Mouse (Mus musculus) gastrocnemius, postnatal 25 days (tissue): ENCODE measurements at regions not wholly inside any gene's neighbourhood (a gene's known extent, or its start where the extent isn't known, plus 50 kb on each side); places are given as distances from the start of the nearest gene placed in this dataset.

Source experiments
- DNase-seq: peaks from one replicate; pipeline ENCODE4 v3.0.0; 2022

DNA sequence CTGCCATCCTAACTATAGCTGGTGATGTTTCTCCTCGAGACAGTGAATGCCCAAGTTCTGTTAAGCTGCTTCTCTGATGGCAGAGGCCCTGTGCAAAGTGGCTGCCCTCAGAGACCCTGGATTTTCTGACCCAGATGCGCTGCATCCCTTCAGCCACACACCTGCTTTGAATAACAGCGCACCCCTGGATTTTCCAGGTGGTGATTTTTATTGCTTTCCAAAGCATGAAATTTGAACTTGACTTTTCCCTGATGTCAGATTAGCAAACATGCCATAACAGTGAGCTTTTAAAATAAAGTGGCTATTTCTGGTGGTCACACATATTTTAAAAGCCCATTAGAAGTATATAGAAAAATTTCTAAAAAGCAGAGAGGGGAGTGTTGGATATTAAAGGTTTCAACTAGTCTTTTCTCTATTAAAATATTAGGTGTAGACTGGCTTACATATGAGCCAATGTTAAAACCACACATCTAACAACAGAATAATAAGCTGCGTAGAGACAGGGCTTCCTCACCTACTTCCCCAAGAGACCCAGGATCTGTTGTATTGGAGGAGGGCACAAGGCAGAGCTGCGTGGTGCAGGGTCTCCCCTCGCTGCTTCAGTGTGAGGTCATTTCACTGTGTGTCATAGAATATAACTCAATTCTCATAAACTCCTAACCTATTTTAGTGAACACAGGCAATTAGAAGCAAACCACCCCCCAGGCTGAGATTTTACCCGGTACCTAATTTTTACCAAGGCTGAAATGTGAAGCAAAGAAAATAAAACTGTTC is 280.3 kb downstream of the Ccdc91 start:
- DNase-seq = no peak

DNA sequence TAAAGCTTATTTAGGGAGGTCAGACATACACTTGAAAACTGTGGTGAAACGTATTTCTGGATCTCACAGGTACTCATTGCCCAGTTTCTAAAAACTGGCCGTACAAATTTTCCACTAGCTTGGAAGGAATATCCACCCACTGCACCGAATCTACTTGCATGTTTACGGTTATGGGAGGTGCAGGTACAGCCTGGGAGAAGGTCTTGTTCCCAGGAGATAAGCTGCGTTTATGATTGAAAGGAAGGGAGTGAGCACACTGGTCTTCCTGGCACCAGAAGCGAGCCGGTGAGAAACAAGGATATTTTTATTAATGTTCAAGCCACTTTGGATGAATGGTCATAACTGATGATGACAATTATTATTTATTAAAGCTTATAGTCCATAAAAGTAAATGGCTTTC is 283.9 kb downstream of the Ccdc91 start:
- DNase-seq = no peak

DNA sequence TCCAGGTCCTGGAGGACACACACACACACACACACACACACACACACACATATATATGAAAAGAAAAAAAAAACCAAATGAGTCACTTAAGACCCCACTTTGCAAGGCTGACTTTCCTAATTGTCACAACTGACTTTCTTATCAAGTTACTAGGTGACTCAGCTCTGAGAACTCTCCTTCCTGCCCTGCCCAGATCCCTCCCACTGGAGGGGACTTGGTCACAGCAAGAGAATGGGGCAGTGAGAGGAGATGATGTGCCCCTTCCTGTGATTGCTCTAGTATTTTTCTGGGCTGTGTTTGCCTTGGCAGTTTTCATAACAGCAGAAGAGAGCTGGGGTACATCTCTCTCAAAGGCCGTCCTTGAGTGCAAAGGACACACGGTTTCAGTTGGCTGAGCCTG is 284.5 kb downstream of the Ccdc91 start:
- DNase-seq = no peak

DNA sequence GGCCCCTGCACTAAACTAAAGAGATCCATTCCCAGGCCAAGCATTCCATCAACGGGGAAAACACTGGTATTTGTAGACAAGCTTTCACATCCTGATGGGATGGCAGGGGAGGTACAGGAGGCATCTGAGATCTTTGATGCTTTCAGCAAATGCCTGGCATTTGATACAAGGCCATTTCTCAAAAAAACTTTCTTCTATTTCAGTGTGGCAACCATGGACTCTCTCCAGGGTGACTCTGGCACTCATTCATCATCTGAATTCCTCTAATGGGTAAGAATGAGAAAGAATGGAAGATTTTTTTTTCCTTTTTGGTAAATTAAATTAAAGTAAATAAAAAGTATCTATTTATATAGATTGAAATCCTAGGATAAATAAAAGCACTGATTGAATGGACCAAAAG is 281.8 kb upstream of the Far2 start:
- no peak for DNase-seq

DNA sequence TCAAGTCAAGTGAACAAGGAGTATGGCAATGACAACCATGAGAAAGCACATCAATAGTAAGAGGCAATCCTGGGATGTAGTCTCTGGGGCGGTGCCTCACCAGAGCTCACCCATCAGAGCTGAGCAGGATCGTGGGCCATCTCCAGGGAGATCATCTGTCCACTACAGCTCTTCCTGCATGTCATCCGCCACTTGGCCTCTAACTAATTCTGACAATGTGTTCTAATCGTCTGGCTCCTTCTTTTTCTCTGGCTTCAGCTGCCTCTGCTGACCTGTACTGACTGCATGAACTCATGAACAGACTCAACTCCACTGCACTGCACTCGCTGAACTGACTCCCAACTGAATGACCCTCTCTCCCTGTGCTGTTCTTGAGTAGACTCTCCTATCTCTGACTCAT is 277.9 kb upstream of the Far2 start:
- DNase-seq = no peak

DNA sequence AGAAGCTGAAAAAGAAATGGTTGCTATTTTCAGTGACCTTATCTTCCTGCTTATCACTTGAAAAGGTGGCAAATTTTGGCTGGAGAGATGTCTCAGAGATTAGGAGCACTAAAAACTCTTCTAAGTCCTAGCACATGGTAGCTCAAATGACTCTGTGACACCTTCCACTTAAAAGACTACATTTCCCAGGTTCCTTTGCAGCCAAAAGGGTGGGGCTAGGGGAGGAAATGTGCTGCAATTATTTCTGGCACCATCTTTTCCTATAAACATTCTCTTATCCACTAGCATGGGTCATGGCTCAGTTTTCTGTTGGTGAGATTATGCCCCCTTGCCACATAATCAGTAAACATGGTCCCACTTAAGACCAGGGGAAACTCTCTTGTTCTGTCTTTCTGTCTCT is 277.0 kb upstream of the Far2 start:
- no peak for DNase-seq

DNA sequence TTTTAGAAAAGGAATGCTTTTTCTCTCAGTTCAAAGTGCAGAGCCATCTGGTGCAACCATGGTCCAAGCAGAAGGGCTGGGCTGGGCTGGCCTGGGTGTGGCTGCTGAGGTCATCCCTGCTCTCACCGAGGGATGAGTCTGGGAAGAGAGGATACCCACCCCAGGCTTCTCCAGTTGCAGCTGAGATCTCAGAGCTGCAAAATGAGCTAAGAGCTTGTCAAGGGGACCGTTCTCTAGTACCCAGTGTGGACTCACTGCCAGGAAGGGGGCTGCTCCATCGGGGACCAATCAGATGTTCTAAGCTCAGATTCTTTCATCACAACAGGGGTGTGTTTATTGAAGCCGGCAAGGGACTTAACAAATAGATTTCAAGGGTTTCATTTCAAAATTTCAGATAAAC is 275.6 kb upstream of the Far2 start:
- DNase-seq = peak; percentile 71

DNA sequence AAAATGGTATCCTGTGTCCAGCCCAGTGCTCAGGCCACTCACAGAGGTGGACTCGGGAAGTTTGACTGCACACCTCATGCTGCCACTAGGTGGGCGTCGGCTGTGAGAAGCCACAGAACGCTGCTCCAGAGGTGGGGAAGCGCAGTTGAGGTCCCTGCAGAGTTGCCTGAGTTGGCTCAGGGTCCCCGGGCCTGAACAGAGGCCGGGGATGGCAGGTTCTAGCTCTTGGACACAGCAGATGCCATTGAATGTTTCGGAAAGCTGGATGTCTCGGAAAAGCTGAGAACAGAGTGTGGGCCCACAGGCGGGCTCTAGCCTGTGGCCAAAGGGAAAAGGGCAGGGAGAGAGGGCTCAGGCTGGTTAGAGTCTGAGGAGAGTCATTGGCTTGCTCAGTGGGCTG is 273.2 kb upstream of the Far2 start:
- no peak for DNase-seq

DNA sequence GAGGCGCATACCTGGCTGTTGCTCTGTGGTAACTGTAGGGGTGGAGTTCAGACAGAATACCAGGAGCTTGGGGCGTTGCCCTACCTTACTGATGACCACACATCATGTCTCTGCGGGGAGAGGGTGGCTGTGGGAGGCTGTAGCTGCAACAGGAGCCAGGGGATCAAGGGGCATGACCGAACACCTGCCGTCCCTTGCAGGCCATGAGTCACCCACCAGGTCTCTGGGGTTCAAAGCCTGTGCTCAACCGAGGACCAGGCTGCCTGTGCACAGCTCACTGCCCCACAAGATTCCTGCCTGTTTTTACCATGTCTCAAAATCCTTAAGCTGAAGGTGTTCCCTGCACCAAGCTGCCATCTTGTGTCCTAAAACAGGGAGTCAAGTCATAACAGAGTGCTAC is 272.4 kb upstream of the Far2 start:
- DNase-seq = no peak

DNA sequence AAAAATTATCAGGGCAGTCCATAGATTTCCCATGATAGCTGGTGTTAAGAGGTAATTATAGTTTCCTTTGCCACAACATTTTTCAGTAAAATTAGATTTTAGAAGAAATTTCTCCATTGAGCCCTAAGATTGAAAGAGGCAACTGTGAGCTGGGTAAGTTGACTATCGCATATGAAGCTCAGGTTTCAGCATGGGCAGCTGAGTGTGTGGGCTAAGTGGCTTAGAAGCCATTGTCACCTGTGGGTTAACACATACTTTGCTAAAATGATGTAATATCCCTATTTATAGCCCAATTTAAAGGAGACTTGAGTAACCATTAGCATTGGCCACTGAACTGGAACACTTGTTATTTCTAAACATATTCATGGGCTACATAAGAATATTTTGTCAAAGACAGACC is 267.6 kb upstream of the Far2 start:
- DNase-seq = no peak

DNA sequence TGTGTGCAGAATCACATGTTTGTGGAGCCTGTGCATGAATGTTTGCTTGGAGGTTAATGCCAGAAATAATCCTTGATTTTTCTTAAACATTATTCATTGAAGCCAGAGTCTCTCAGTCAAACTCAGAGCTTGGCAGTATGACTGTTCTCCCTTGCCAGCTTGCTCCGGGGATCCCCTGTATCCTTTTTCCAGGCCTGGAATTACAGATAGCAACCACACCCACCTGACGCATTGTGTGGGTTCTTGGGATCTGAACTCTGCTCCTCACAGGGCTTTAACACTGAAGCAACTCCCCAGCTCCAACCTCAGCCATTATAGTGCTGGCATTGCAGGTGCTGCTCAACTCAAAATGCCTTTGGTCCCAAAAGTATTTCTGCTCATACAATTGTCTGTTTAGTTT is 262.8 kb upstream of the Far2 start:
- DNase-seq = no peak

DNA sequence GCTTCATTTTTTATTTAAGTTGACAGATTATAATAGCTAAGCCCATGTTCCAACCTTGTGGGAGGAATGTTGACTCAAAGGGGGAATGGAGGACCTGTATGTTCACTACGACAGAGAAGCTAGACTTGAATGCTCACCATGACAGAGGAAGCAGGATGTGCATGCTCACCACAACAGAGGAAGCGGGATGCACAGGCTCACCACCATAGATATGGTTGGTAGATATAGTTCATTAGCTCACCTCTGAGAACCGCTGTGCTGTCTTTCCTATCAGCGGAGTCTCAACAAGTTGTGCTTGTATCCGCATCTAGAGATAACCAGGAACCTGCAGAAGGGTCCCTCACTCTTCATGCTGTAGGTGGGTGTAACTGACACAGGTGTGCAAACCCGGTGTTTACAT is 262.2 kb upstream of the Far2 start:
- no peak for DNase-seq

DNA sequence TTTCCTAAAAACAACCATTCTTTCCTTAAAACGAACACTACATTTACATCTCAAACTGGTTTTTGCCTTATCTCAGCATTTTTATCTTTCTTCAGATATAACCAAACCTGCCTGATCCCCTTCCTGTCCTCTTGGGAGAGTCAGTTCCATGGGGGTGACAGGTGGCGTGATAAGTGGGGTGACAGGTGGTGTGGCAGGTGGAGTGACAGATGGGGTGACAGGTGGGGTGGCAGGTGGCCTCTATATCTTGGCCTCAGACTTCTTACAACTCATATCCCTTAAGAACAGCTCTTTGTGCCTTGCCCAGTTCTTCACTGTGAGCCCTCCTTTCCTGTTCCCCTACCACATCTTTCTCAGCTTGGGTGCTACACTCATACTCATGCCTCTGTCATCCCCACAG is 259.0 kb upstream of the Far2 start:
- no peak for DNase-seq

DNA sequence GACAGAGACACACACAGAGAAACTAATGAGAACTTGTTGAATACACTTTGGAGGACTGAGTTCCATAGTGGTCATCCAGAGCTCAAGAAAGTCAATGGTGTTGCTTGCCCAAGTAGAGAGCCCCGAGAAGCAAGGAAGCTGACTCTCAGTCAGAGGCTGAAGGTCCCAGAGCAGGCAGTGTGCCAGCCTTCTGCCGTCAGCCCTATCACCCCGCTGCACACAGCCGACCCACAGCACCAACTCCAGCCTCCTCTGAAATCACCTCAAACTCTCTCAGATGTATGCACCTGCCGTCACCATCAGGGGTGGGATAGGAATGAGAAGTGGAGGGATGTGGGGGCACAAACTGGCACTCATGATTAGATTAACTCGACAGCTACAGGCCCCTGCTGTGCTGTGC is 257.9 kb upstream of the Far2 start:
- no peak for DNase-seq

DNA sequence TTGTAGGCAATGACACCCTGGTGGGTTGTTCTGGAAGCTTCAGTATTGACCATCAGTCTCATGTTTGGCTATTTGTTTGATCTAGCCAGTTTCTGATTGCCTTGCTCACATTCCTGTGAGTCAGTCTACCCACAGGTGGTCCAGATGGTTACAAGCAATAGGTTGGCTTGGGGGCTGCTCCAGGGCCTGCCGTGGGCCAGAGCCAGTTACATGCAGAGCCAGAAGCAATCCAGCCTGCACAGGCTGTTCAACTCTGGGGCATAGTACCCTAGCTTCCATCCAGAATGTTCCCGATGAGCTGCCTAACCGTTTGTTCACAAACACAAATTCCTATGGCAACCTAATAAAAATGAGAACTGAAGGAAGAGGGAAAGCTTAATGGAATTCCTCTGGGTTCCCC is 253.2 kb upstream of the Far2 start:
- DNase-seq = peak; percentile 35

DNA sequence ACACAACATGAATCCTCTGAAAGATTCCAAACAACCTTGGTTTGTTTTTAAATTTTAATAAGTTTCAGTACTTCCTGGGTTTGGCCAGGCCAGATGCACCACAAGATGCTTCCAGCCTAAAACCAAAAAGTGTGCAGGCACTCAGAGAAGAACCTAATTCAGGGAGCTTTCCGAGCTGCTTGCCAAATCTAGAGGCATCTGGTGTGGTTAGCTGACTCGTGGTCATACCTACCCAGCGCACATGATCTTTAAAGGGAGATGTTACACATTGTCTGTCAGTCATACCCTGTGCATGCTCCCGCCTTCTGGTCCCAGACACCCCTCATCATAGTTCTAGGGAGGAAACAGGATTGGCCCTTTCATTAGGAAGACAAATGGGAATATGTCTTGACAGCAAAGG is 252.7 kb upstream of the Far2 start:
- no peak for DNase-seq

DNA sequence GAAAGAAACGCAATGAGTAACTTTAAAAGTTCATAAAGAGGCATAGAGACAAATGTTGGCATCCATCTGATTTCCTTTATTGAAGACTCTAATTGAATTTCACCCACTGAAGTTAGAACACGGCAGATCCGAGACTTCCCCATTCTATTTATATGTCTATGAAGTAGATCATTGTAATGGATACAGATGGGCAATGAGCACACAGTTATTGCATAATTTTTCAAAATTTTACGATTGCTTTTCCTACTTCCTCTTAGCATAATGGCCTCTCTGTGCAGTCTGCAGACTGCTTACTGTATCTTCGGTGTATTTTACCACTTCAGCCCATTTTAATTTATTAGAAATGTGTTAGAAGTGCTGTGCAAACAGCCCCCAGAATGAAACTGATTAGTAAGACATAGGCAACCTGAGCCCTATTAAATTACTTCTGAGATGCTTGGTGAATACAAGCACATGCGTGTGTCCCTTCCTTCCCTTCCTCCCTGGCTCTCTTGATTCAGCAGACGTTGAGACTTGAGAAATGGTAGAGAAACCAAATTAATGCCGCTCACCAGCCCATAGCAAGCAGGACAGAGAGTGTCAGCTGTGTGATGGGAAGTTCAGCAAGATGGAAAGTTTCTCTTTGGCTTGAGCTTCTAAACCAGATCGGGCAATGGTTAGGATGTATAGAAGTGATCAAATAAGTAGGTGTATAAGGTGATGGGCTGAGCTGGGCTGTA is 247.9 kb upstream of the Far2 start:
- no peak for DNase-seq

DNA sequence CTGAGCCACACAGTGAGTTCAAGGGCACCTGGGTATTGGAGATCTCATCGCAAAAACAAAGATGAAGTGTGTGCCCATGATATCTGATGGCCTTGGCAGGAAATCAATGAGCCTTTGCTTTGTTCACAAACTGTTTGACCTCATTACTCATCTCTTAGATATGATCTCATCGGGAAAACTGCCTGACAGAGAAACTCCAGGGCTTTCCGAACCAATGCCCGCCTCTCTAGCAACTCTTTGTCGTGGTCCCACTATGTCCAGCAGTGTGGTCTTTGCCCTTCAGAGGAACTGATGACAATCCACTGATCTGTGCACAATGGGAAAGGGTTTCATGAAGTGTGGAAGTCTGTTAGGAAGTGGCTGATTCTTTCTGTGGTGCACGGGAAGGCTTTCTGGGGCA is 247.2 kb upstream of the Far2 start:
- no peak for DNase-seq

DNA sequence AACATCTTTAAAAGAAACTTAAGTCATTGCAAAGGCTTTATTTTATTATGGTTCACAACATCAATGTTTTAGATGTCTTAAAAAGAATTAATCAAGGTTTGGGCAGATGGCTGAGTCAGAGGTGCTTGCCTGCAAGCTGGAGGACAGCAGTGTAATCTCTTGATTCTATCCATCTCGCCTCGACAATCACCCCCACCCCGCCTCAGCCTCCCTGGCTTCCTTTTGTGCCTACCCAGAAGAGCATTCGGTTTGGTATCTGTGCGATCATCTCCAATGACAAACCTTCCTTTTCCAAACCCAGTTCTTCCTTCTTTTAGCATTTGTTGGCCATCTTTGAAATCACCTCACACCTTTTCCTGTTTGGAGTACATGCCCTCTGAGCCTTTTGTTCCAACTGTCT is 246.2 kb upstream of the Far2 start:
- no peak for DNase-seq

DNA sequence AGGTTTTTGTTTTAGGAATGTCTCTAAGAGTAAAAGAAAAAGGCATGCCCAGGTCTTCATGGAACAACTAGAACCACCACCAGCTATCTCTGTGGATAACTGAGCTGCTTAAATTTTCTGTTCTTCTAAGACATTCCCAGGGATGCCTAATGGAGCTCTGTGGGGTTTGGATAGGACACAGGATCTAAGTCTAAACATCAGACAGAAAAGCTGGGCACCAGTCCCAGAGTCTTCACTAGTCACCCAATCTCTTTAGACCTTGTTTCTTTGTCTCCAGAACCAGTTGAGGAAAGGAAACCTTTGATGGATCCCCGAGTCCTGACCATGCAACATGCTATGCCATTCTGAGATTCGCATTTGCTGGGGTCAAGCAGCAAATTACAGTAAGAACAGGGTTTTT is 243.2 kb upstream of the Far2 start:
- DNase-seq = no peak

DNA sequence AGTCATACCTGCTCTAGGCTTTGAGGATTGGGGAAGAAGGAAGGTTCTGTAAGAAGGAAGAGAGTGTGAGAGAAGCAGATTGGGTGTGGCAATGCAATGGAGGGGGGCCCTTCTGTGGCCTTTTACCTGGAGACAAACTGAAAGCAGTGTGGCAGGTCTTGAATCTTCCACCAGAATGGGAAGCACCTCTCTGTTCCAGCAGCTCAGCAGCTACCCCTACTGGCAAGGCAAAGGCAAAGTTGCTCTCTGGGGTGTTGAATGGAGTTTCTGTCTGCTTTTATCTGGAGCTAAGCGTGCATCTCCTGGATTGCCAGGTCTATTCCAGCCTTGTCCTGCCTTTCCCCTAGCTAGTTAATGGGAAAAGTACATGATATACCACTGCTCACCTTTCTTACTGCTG is 236.3 kb upstream of the Far2 start:
- peak; percentile 52 for DNase-seq

DNA sequence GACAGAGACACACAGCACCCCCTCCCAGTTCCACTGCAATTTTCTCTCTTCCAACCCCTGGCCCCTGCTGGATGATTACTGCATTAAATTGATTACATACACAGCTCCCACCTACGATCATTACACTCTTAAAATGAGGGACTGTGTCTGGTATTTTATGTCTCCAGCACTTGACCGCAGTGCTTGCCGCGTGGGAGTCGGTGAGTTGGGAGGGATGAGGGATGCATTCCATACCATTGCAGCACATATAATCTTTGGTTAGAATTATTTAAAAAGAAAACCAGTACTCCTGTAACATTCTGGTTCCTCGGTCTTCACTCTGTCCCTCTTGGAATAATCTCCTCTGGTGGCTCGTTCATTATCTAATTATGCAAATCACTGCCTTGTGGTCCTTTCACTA is 230.2 kb upstream of the Far2 start:
- no peak for DNase-seq

DNA sequence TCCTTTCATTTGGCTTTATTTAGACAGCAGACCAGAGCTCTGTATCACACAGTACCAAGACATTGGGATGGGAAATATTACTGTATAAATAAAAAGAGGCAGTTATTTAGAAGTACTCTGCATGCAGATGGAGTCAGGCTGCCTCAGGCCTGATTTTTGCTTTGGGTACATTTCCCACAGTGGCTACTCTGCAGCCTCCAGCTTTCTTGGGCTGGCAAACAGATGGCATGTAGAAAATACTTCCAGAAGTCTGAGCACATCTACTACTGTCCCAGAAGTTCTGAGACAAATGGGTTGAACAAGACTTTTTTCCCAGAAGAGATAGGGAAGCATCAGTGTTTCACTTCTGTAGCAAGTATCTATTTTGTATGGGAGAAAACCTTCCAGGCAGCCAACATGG is 229.8 kb upstream of the Far2 start:
- no peak for DNase-seq

DNA sequence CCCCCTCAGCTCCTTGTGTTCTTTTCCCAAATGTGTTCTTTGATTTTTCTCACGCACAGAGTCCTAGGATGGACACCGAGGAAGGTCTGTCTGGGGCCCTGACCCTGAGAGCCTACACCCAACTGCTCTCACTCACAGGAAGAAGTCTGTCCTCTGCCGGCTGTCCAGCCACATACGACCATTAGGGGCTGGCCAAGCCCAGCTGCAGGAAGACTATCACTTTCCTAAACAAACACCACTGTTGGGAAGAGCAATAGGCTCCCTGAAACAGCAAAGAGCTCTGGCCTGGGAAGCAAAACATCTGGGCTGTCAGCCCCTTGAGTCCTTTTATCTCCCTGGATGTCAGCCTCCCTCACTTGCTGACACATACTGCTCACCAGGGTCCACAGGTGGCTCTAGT is 224.8 kb upstream of the Far2 start:
- peak; percentile 58 for DNase-seq
